ENCODE assay signal across 27 mouse cellular contexts in the genomic region with DNA sequence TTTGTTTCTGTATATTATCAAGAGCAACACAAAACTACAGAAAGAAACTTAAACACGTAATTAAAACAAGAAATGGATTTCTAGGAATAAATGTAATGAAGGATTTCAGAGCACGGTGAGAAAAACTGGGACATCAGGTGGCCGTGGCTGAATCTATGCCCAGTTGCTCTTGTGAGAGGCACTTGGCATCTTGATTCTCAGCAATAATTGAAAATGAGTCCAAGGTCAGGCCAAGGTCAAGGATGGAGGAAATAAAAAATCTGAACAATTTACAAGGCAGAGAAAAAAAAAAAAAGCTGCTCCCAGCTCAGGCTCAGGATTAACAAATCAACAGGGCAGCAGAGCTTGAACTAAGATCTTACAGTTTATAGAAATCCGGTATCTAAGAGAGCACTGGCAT.
"Had no signal": no experiment of that assay in that cellular context is flagged by ENCODE, and none has a peak within 500 bp of the region (broad histone marks: within the 10 kb centered on the region; RNA-seq: fewer than 3 reads in every experiment).

No protein-coding gene starts in this region.

- H3K4me1 ChIP-seq: heart, embryonic 13.5 days; heart, embryonic 15.5 days; hindbrain, embryonic 13.5 days; hindbrain, embryonic 15.5 days; kidney, embryonic 15.5 days; liver, embryonic 12.5 days had no signal

- H3K27ac ChIP-seq: gastrocnemius, adult 2 months; heart, embryonic 13.5 days; heart, embryonic 15.5 days; hindbrain, embryonic 13.5 days; hindbrain, embryonic 15.5 days; hindbrain, postnatal 0 days; kidney, embryonic 15.5 days; kidney, postnatal 0 days; limb, embryonic 13.5 days; limb, embryonic 15.5 days; liver, embryonic 12.5 days; liver, embryonic 14.5 days had no signal

- H3K27me3 ChIP-seq: heart, embryonic 13.5 days; heart, embryonic 15.5 days; hindbrain, embryonic 13.5 days; hindbrain, embryonic 15.5 days; kidney, embryonic 15.5 days; limb, embryonic 13.5 days; limb, embryonic 15.5 days had no signal

- ATAC-seq: hindbrain, postnatal 0 days; intestine, embryonic 16.5 days; liver, embryonic 12.5 days had no signal

- H3K9me3 ChIP-seq: heart, embryonic 13.5 days; heart, embryonic 15.5 days; hindbrain, embryonic 13.5 days; hindbrain, embryonic 15.5 days; kidney, embryonic 15.5 days; limb, embryonic 13.5 days; limb, embryonic 15.5 days; liver, embryonic 12.5 days had no signal

- H3K4me2 ChIP-seq: heart, embryonic 11.5 days; heart, embryonic 13.5 days; heart, embryonic 15.5 days; hindbrain, embryonic 13.5 days; hindbrain, embryonic 15.5 days; kidney, embryonic 15.5 days; limb, embryonic 13.5 days; limb, embryonic 15.5 days; liver, embryonic 12.5 days had no signal

- DNase-seq: gastrocnemius, adult 2 months; gastrocnemius, postnatal 10 days; gastrocnemius, postnatal 25 days; heart, adult 18-20 months; heart, postnatal 14 days; heart, postnatal 36 days; kidney, adult 11 months; kidney, adult 2 months; kidney, adult 9 months; kidney, postnatal 14 days; kidney, postnatal 36 days; layer of hippocampus, adult 9-11 months; layer of hippocampus, postnatal 36 days; left cerebral cortex, postnatal 4 days had no signal

- H3K9ac ChIP-seq: heart, embryonic 13.5 days; heart, embryonic 15.5 days; hindbrain, embryonic 13.5 days; hindbrain, embryonic 15.5 days; kidney, embryonic 15.5 days; limb, embryonic 13.5 days; limb, embryonic 15.5 days; liver, embryonic 12.5 days; liver, embryonic 14.5 days had no signal

- H3K36me3 ChIP-seq: heart, embryonic 13.5 days; heart, embryonic 15.5 days; hindbrain, embryonic 13.5 days; hindbrain, embryonic 15.5 days; kidney, embryonic 15.5 days; limb, embryonic 13.5 days; limb, embryonic 15.5 days; liver, embryonic 12.5 days had no signal

- H3K4me3 ChIP-seq: gastrocnemius, adult 2 months; heart, embryonic 13.5 days; heart, embryonic 15.5 days; hindbrain, embryonic 13.5 days; hindbrain, embryonic 15.5 days; kidney, embryonic 15.5 days; limb, embryonic 13.5 days; limb, embryonic 15.5 days; liver, embryonic 12.5 days had no signal
